Mouse (Mus musculus) forebrain, embryonic 11.5 days (tissue): ENCODE measurements around the gene Kctd21. TPM values are rescaled to one million over a fixed set of nuclear protein-coding genes. Genes with fewer than 3 reads are reported as not detected.
A peak's percentile ranks its signal among the peaks of the same experiment; 100 is the strongest.

Experiments
- ATAC-seq: fragments of 200-750 bp; cut with Nextera tagmentation; replicated peaks from 2 replicates; pipeline ENCODE4 v1.8.0; 2017; ENCODE audit warnings: moderate TSS enrichment; ENCODE audit not compliant: low FRiP score
- DNase-seq: peaks from one replicate; pipeline ENCODE4 v3.0.0-alpha.2; 2017; ENCODE audit warnings: low spot score
- H3K27ac ChIP-seq: fragments of 300-500 bp; sonication (generic); 2 replicates; pipeline ENCODE4 v1.5.1; 2014; ENCODE audit warnings: low read depth, low read length
- H3K27me3 ChIP-seq: fragments of 300-500 bp; sonication (generic); 2 replicates; pipeline ENCODE4 v1.6.1; 2014; ENCODE audit warnings: mild to moderate bottlenecking, low read length, mixed read lengths; ENCODE audit not compliant: control insufficient read depth, insufficient read depth
- H3K36me3 ChIP-seq: fragments of 300-500 bp; sonication (generic); 2 replicates; pipeline ENCODE4 v1.6.1; 2014; ENCODE audit warnings: mild to moderate bottlenecking, low read length, moderate library complexity, mixed read lengths; ENCODE audit not compliant: control insufficient read depth, insufficient read depth
- H3K4me1 ChIP-seq: fragments of 300-500 bp; sonication (generic); replicated peaks from 2 replicates; pipeline ENCODE4 v1.6.1; 2014; ENCODE audit warnings: low read length, mixed read lengths; ENCODE audit not compliant: control insufficient read depth, insufficient read depth
- H3K4me2 ChIP-seq: fragments of 300-500 bp; sonication (generic); 2 replicates; pipeline ENCODE4 v1.6.1; 2014; ENCODE audit warnings: low read depth, mild to moderate bottlenecking, low read length, moderate library complexity, mixed read lengths; ENCODE audit not compliant: severe bottlenecking
- H3K4me3 ChIP-seq: fragments of 300-500 bp; sonication (generic); 2 replicates; pipeline ENCODE4 v1.5.1; 2014; ENCODE audit warnings: low read depth, low read length
- H3K9ac ChIP-seq: fragments of 300-500 bp; sonication (generic); 2 replicates; pipeline ENCODE4 v1.6.1; 2014; ENCODE audit warnings: low read length
- H3K9me3 ChIP-seq: fragments of 300-500 bp; sonication (generic); 2 replicates; pipeline ENCODE4 v1.6.1; 2016; ENCODE audit warnings: low read length, mixed read lengths; ENCODE audit not compliant: control insufficient read depth
- WGBS: fragments of 180-500 bp; shearing (Covaris S2); extraction: QIAGEN DNeasy Blood & Tissue Kit; methylation state at CpG from one replicate; pipeline ENCODE4 v1.1.7; 2014; 5-methylcytosine and 5-hydroxymethylcytosine counted together
- polyA plus RNA-seq: library from polyadenylated mRNA; unstranded; fragments of >200 nt; fragmentation: Nextera tagmentation; extraction: Ambion mirVana; gene quantifications from 2 replicates; pipeline ENCODE4 v1.2.1, GENCODE M21; 2014

The Kctd21 gene
- polyA plus RNA-seq, 1 experiment from 2014 or later, result 4.7 TPM

- no peaks in the 10 kb centered on the region for H3K36me3 ChIP-seq
- no peak overlapping the region for H3K27ac ChIP-seq
- H3K4me1 ChIP-seq, result no peaks in the 10 kb centered on the region
- no peak overlapping the region for H3K4me2 ChIP-seq
- no peaks in the 10 kb centered on the region for H3K9me3 ChIP-seq
- H3K4me3 ChIP-seq, result no peak overlapping the region
- H3K9ac ChIP-seq, result no peak overlapping the region
- H3K27me3 ChIP-seq, result no peaks in the 10 kb centered on the region
- 98% methylated on average over 15 of the region's 15 CpGs for WGBS
- ATAC-seq (no peak), DNase-seq (peak; percentile 29)
Measured at GRCm38 (mm10) chr7:97347464-97347863, 15.3 kb downstream of the Kctd21 start.

DNA sequence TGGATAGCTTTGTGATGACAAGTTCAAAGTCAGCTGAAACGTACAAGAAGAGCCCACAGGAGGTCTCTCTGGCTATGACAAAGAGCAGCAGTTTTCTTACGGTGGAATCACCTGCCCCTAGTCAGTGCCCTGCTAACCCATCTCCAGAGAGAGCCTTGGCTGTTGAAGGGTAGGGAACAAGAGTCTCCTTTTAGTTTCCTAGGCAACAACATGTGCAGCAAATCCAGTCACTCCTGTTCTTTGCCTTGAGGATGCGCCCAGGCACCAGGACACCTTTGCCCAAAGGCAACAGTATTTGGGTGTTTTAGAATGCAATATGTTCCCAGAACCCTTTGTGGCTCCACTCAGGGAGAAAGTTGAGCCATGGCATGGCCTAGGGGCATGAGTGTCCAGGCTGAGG, 16.2 kb downstream of the Kctd21 start:
- H3K27me3 ChIP-seq, result no peaks in the 10 kb centered on the region
- ATAC-seq (no peak), DNase-seq (peak; percentile 29)
- no peaks in the 10 kb centered on the region for H3K9me3 ChIP-seq
- no peak overlapping the region for H3K9ac ChIP-seq
- H3K4me3 ChIP-seq, result no peak overlapping the region
- no peaks in the 10 kb centered on the region for H3K36me3 ChIP-seq
- H3K4me1 ChIP-seq, result no peaks in the 10 kb centered on the region
- H3K27ac ChIP-seq, result no peak overlapping the region
- 87% methylated on average over 3 of the region's 3 CpGs for WGBS
- no peak overlapping the region for H3K4me2 ChIP-seq

DNA sequence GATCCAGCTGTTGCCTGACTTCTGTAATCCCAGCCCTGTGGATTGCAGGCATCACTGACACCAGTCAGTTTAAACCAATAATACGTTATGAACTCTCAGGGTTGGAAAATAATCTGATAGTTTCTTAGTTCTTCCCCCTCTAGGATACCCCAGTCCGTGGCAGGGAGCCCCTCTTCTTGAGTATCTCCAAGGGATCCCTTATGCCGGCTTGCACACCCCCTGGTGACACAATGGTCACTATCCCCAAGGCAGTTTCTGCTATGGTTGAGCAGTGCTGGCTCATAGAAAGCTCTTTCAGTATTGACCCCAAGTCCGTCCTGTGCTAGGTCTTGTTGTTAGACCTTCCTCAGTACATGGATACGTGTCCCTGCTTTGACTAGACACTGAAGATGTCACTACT, 16.7 kb downstream of the Kctd21 start:
- H3K4me2 ChIP-seq, result no peak overlapping the region
- no peaks in the 10 kb centered on the region for H3K27me3 ChIP-seq
- WGBS, result 82% methylated on average over 5 of the region's 5 CpGs
- H3K9ac ChIP-seq, result no peak overlapping the region
- H3K27ac ChIP-seq, result no peak overlapping the region
- H3K4me1 ChIP-seq, result no peaks in the 10 kb centered on the region
- no peaks in the 10 kb centered on the region for H3K36me3 ChIP-seq
- ATAC-seq (no peak), DNase-seq (peak; percentile 4)
- no peaks in the 10 kb centered on the region for H3K9me3 ChIP-seq
- no peak overlapping the region for H3K4me3 ChIP-seq

GRCm38 (mm10) chr7:97349438-97349837, 17.3 kb downstream of the Kctd21 start:
- ATAC-seq, result no peak
- peak; percentile 22 for DNase-seq
- H3K4me2 ChIP-seq, result no peak overlapping the region
- no peak overlapping the region for H3K27ac ChIP-seq
- no peaks in the 10 kb centered on the region for H3K36me3 ChIP-seq
- H3K4me1 ChIP-seq, result no peaks in the 10 kb centered on the region
- no peak overlapping the region for H3K4me3 ChIP-seq
- no peaks in the 10 kb centered on the region for H3K27me3 ChIP-seq
- WGBS, result 85% methylated on average over 6 of the region's 6 CpGs
- H3K9ac ChIP-seq, result no peak overlapping the region
- no peaks in the 10 kb centered on the region for H3K9me3 ChIP-seq

- no peaks in the 10 kb centered on the region for H3K27me3 ChIP-seq
- 86% methylated on average over 5 of the region's 5 CpGs for WGBS
- peak; percentile 41 for DNase-seq
- H3K4me1 ChIP-seq, result no peaks in the 10 kb centered on the region
- H3K9ac ChIP-seq, result no peak overlapping the region
- ATAC-seq, result no peak
- no peaks in the 10 kb centered on the region for H3K9me3 ChIP-seq
- no peaks in the 10 kb centered on the region for H3K36me3 ChIP-seq
- no peak overlapping the region for H3K4me3 ChIP-seq
- no peak overlapping the region for H3K4me2 ChIP-seq
- H3K27ac ChIP-seq, result no peak overlapping the region
Measured at GRCm38 (mm10) chr7:97350891-97351290, 18.8 kb downstream of the Kctd21 start.

DNA sequence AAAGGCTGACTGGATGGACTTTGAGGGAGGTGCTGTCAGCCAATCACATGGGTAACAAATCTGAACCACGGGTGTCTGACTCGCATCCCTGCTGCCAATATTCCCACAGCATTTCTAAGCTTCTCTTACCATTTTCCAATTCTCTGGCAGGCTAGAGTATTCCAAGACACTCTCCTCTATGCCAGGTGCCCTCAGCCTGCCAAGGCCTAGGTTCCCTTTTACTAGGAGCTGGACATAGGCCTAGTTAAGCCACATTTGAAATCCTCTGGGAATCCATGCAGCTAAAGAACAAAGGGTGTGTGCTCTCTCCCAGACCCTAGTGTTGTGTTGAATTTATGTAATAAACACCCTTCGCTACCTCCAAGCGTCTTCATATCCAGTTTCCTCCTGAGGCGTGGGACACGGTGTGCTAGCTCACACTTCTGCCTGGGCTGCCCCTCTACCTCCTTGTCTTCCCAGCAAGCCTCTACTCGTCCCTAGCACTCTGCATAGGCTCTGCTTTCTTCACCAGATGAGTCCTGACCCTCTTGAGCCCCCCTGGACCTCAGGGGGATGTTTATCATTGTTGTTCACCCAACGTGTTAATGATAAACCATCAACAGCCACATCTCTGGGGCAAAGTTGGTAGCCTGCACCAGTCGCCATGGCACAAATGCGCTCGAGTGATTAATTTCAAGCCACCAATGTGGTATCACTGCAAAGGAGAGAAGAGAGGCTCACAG, 19.8 kb downstream of the Kctd21 start:
- ATAC-seq (no peak), DNase-seq (peak; percentile 43)
- Histone ChIP-seq H3K27ac (no peak overlapping the region), H3K27me3 (no peaks in the 10 kb centered on the region), H3K36me3 (no peaks in the 10 kb centered on the region), H3K4me3 (no peak overlapping the region), H3K9ac (no peak overlapping the region), H3K4me2 (no peak overlapping the region), H3K9me3 (no peaks in the 10 kb centered on the region), H3K4me1 (no peaks in the 10 kb centered on the region)
- WGBS, result 91% methylated on average over 11 of the region's 11 CpGs

- Histone ChIP-seq H3K27ac (no peak overlapping the region), H3K36me3 (no peaks in the 10 kb centered on the region), H3K27me3 (no peaks in the 10 kb centered on the region), H3K9me3 (no peaks in the 10 kb centered on the region), H3K4me2 (no peak overlapping the region), H3K4me3 (no peak overlapping the region), H3K4me1 (no peaks in the 10 kb centered on the region), H3K9ac (no peak overlapping the region)
- ATAC-seq (no peak), DNase-seq (peak; percentile 7)
- WGBS, result 88% methylated on average over 6 of the region's 6 CpGs
Measured at GRCm38 (mm10) chr7:97353356-97353755, 21.2 kb downstream of the Kctd21 start.

GRCm38 (mm10) chr7:97355068-97355841, 23.1 kb downstream of the Kctd21 start:
- H3K9ac ChIP-seq, result no peak overlapping the region
- H3K4me3 ChIP-seq, result no peak overlapping the region
- DNase-seq (peak; percentile 39), ATAC-seq (no peak)
- no peak overlapping the region for H3K4me2 ChIP-seq
- WGBS, result 48% methylated on average over 13 of the region's 13 CpGs
- no peaks in the 10 kb centered on the region for H3K27me3 ChIP-seq
- no peaks in the 10 kb centered on the region for H3K36me3 ChIP-seq
- no peak overlapping the region for H3K27ac ChIP-seq
- no peaks in the 10 kb centered on the region for H3K4me1 ChIP-seq
- H3K9me3 ChIP-seq, result no peaks in the 10 kb centered on the region
